Mouse (Mus musculus) hindbrain, embryonic 12.5 days (tissue): Measurements from ENCODE around the gene Lpar1. TPM values are rescaled to one million over a fixed set of nuclear protein-coding genes. Genes with fewer than 3 reads are reported as not detected.

ENCODE experiments used
- ATAC-seq: fragments of 200-750 bp; cut with Nextera tagmentation; 2 replicates; pipeline ENCODE4 v1.8.0; 2017; ENCODE audit warnings: moderate TSS enrichment; ENCODE audit not compliant: low FRiP score
- H3K27ac ChIP-seq: fragments of 300-500 bp; sonication (generic); 2 replicates; pipeline ENCODE4 v1.5.1; 2016; ENCODE audit warnings: mild to moderate bottlenecking
- H3K27me3 ChIP-seq: fragments of 300-500 bp; sonication (generic); 2 replicates; pipeline ENCODE4 v1.6.1; 2016; ENCODE audit warnings: mild to moderate bottlenecking
- H3K36me3 ChIP-seq: fragments of 300-500 bp; sonication (generic); 2 replicates; pipeline ENCODE4 v1.6.1; 2016; ENCODE audit warnings: mild to moderate bottlenecking
- H3K4me1 ChIP-seq: fragments of 300-500 bp; sonication (generic); 2 replicates; pipeline ENCODE4 v1.6.1; 2016
- H3K4me2 ChIP-seq: fragments of 300-500 bp; sonication (generic); replicated peaks from 2 replicates; pipeline ENCODE4 v1.6.1; 2016; ENCODE audit warnings: mild to moderate bottlenecking
- H3K4me3 ChIP-seq: fragments of 300-500 bp; sonication (generic); 2 replicates; pipeline ENCODE4 v1.5.1; 2016; ENCODE audit warnings: mild to moderate bottlenecking
- H3K9ac ChIP-seq: fragments of 300-500 bp; sonication (generic); 2 replicates; pipeline ENCODE4 v1.6.1; 2016; ENCODE audit warnings: mild to moderate bottlenecking, moderate library complexity
- H3K9me3 ChIP-seq: fragments of 300-500 bp; sonication (generic); replicated peaks from 2 replicates; pipeline ENCODE4 v1.6.1; 2016; ENCODE audit warnings: mild to moderate bottlenecking
- WGBS: fragments of 180-500 bp; shearing (Covaris S2); methylation state at CpG from one replicate; pipeline ENCODE4 v1.1.7; 2016; 5-methylcytosine and 5-hydroxymethylcytosine counted together
- polyA plus RNA-seq: library from polyadenylated mRNA; unstranded; fragments of >200 nt; fragmentation: Nextera tagmentation; extraction: Ambion mirVana; gene quantifications from 2 replicates; pipeline ENCODE4 v1.2.1, GENCODE M21; 2016

Gene Lpar1
- polyA plus RNA-seq, 1 experiment from 2014 or later = 63.6 TPM

- H3K9me3 ChIP-seq = no peaks in the 10 kb centered on the region
- no peak overlapping the region for H3K9ac ChIP-seq
- ATAC-seq = no peak
- H3K4me1 ChIP-seq = no peaks in the 10 kb centered on the region
- no peak overlapping the region for H3K27ac ChIP-seq
- H3K36me3 ChIP-seq = no peaks in the 10 kb centered on the region
- H3K4me3 ChIP-seq = no peak overlapping the region
- H3K4me2 ChIP-seq = no peak overlapping the region
- no peaks in the 10 kb centered on the region for H3K27me3 ChIP-seq
- WGBS = 95% methylated on average over 5 of the region's 5 CpGs
Measured at GRCm38 (mm10) chr4:58465586-58465985, 88.1 kb downstream of the Lpar1 start.

- Histone ChIP-seq H3K4me2 (no peak overlapping the region), H3K36me3 (no peaks in the 10 kb centered on the region), H3K27ac (no peak overlapping the region), H3K9me3 (no peaks in the 10 kb centered on the region), H3K4me1 (no peaks in the 10 kb centered on the region), H3K27me3 (no peaks in the 10 kb centered on the region), H3K9ac (no peak overlapping the region), H3K4me3 (no peak overlapping the region)
- ATAC-seq = no peak
- WGBS = 91% methylated on average over 13 of the region's 13 CpGs
Measured at GRCm38 (mm10) chr4:58464390-58465164, 89.1 kb downstream of the Lpar1 start.

GRCm38 (mm10) chr4:58462990-58463389 lies 90.7 kb downstream of the Lpar1 start:
- Histone ChIP-seq H3K36me3 (no peaks in the 10 kb centered on the region), H3K9ac (no peak overlapping the region), H3K9me3 (no peaks in the 10 kb centered on the region), H3K27ac (no peak overlapping the region), H3K4me2 (no peak overlapping the region), H3K4me1 (no peaks in the 10 kb centered on the region), H3K4me3 (no peak overlapping the region), H3K27me3 (no peaks in the 10 kb centered on the region)
- 80% methylated on average over 5 of the region's 5 CpGs for WGBS
- no peak for ATAC-seq

GRCm38 (mm10) chr4:58462586-58462985 lies 91.1 kb downstream of the Lpar1 start:
- Histone ChIP-seq H3K27me3 (no peaks in the 10 kb centered on the region), H3K4me1 (no peaks in the 10 kb centered on the region), H3K4me3 (no peak overlapping the region), H3K4me2 (no peak overlapping the region), H3K36me3 (no peaks in the 10 kb centered on the region), H3K27ac (no peak overlapping the region), H3K9me3 (no peaks in the 10 kb centered on the region), H3K9ac (no peak overlapping the region)
- ATAC-seq = no peak
- 87% methylated on average over 2 of the region's 2 CpGs for WGBS

- no peaks in the 10 kb centered on the region for H3K9me3 ChIP-seq
- H3K4me1 ChIP-seq = no peaks in the 10 kb centered on the region
- 88% methylated on average over 4 of the region's 4 CpGs for WGBS
- H3K9ac ChIP-seq = no peak overlapping the region
- no peak for ATAC-seq
- H3K4me3 ChIP-seq = no peak overlapping the region
- H3K36me3 ChIP-seq = no peaks in the 10 kb centered on the region
- no peak overlapping the region for H3K27ac ChIP-seq
- no peaks in the 10 kb centered on the region for H3K27me3 ChIP-seq
- H3K4me2 ChIP-seq = no peak overlapping the region
Measured at GRCm38 (mm10) chr4:58453334-58453733, 100.4 kb downstream of the Lpar1 start.

- H3K4me2 ChIP-seq = no peak overlapping the region
- no peaks in the 10 kb centered on the region for H3K4me1 ChIP-seq
- WGBS = 89% methylated on average over 3 of the region's 3 CpGs
- no peak overlapping the region for H3K9ac ChIP-seq
- no peaks in the 10 kb centered on the region for H3K9me3 ChIP-seq
- no peak for ATAC-seq
- H3K4me3 ChIP-seq = no peak overlapping the region
- no peak overlapping the region for H3K27ac ChIP-seq
- no peaks in the 10 kb centered on the region for H3K27me3 ChIP-seq
- no peaks in the 10 kb centered on the region for H3K36me3 ChIP-seq
Measured at GRCm38 (mm10) chr4:58448825-58449224, 104.9 kb downstream of the Lpar1 start.

- WGBS = 78% methylated on average over 7 of the region's 7 CpGs
- H3K4me1 ChIP-seq = no peaks in the 10 kb centered on the region
- no peak overlapping the region for H3K4me3 ChIP-seq
Measured at GRCm38 (mm10) chr4:58447841-58448240, 105.9 kb downstream of the Lpar1 start.

GRCm38 (mm10) chr4:58445846-58446245 lies 107.9 kb downstream of the Lpar1 start:
- Histone ChIP-seq H3K9me3 (no peaks in the 10 kb centered on the region), H3K4me3 (no peak overlapping the region), H3K27ac (no peak overlapping the region), H3K9ac (no peak overlapping the region), H3K27me3 (no peaks in the 10 kb centered on the region), H3K4me1 (no peaks in the 10 kb centered on the region), H3K36me3 (no peaks in the 10 kb centered on the region), H3K4me2 (no peak overlapping the region)
- 86% methylated on average over 6 of the region's 6 CpGs for WGBS
- ATAC-seq = no peak

More at GRCm38 (mm10) chr4:58447841-58448240, 105.9 kb downstream of the Lpar1 start:
- no peak overlapping the region for H3K27ac ChIP-seq
- no peaks in the 10 kb centered on the region for H3K27me3 ChIP-seq
- no peaks in the 10 kb centered on the region for H3K9me3 ChIP-seq
- H3K36me3 ChIP-seq = no peaks in the 10 kb centered on the region
- H3K4me2 ChIP-seq = no peak overlapping the region
- ATAC-seq = no peak
- no peak overlapping the region for H3K9ac ChIP-seq

GRCm38 (mm10) chr4:58442338-58442737 lies 111.4 kb downstream of the Lpar1 start:
- Histone ChIP-seq H3K4me1 (no peaks in the 10 kb centered on the region), H3K27ac (no peak overlapping the region), H3K27me3 (no peaks in the 10 kb centered on the region), H3K9ac (no peak overlapping the region), H3K9me3 (no peaks in the 10 kb centered on the region), H3K36me3 (no peaks in the 10 kb centered on the region), H3K4me3 (no peak overlapping the region), H3K4me2 (no peak overlapping the region)
- 55% methylated on average over 5 of the region's 5 CpGs for WGBS
- ATAC-seq = no peak

GRCm38 (mm10) chr4:58438654-58439053 lies 115.0 kb downstream of the Lpar1 start:
- Histone ChIP-seq H3K36me3 (no peaks in the 10 kb centered on the region), H3K9ac (no peak overlapping the region), H3K27me3 (no peaks in the 10 kb centered on the region), H3K4me1 (no peaks in the 10 kb centered on the region), H3K9me3 (no peaks in the 10 kb centered on the region), H3K27ac (no peak overlapping the region), H3K4me3 (no peak overlapping the region), H3K4me2 (no peak overlapping the region)
- ATAC-seq = no peak
- 71% methylated on average over 7 of the region's 7 CpGs for WGBS

GRCm38 (mm10) chr4:58437271-58437670 lies 116.4 kb downstream of the Lpar1 start:
- no peak overlapping the region for H3K4me2 ChIP-seq
- no peak overlapping the region for H3K4me3 ChIP-seq
- H3K9me3 ChIP-seq = no peaks in the 10 kb centered on the region
- H3K27ac ChIP-seq = no peak overlapping the region
- H3K9ac ChIP-seq = no peak overlapping the region
- ATAC-seq = no peak
- H3K36me3 ChIP-seq = no peaks in the 10 kb centered on the region
- no peaks in the 10 kb centered on the region for H3K27me3 ChIP-seq
- 82% methylated on average over 15 of the region's 15 CpGs for WGBS
- no peaks in the 10 kb centered on the region for H3K4me1 ChIP-seq

- H3K27ac ChIP-seq = no peak overlapping the region
- no peak for ATAC-seq
- H3K36me3 ChIP-seq = no peaks in the 10 kb centered on the region
- no peak overlapping the region for H3K9ac ChIP-seq
- no peaks in the 10 kb centered on the region for H3K9me3 ChIP-seq
- H3K4me1 ChIP-seq = no peaks in the 10 kb centered on the region
- H3K4me3 ChIP-seq = no peak overlapping the region
- 74% methylated on average over 9 of the region's 9 CpGs for WGBS
- no peak overlapping the region for H3K4me2 ChIP-seq
- H3K27me3 ChIP-seq = no peaks in the 10 kb centered on the region
Measured at GRCm38 (mm10) chr4:58423276-58423930, 130.3 kb downstream of the Lpar1 start.

- H3K36me3 ChIP-seq = no peaks in the 10 kb centered on the region
- no peak overlapping the region for H3K4me3 ChIP-seq
- H3K4me2 ChIP-seq = no peak overlapping the region
- H3K9ac ChIP-seq = no peak overlapping the region
- H3K27ac ChIP-seq = no peak overlapping the region
- no peaks in the 10 kb centered on the region for H3K4me1 ChIP-seq
- H3K9me3 ChIP-seq = no peaks in the 10 kb centered on the region
- 49% methylated on average over 5 of the region's 5 CpGs for WGBS
- no peak for ATAC-seq
- no peaks in the 10 kb centered on the region for H3K27me3 ChIP-seq
Measured at GRCm38 (mm10) chr4:58419225-58419624, 134.5 kb downstream of the Lpar1 start.
